Mouse (Mus musculus) spleen, adult 2 months (tissue): Measurements from ENCODE around the gene Cyp4x1. TPM values are rescaled to one million over a fixed set of nuclear protein-coding genes. Genes with fewer than 3 reads are reported as not detected.
"Not testable (repeated sequence)": the region's sequence is repeated elsewhere in the genome, so short reads cannot be mapped to it uniquely, and the experiment has no call there.

Experiments used
- DNase-seq, 2 experiments: peaks; one replicate each; pipeline versions ENCODE4 v3.0.0 to v3.0.0-alpha.2; 2012 to 2021; ENCODE audit warnings: low spot score in 2 of 2, low read depth in 1 of 2
- H3K27ac ChIP-seq: fragments of 200-500 bp; 2 replicates; pipeline ENCODE4 v1.5.1; 2012; ENCODE audit warnings: low read length, inconsistent platforms; ENCODE audit not compliant: insufficient read depth
- H3K27me3 ChIP-seq: fragments of 200-500 bp; 2 replicates; pipeline ENCODE4 v1.6.1; 2012; ENCODE audit warnings: mild to moderate bottlenecking, moderate library complexity, low read length, inconsistent platforms; ENCODE audit not compliant: control insufficient read depth, insufficient read depth
- H3K36me3 ChIP-seq: fragments of 200-500 bp; 2 replicates; pipeline ENCODE4 v1.6.1; 2012; ENCODE audit warnings: mild to moderate bottlenecking, low read length, inconsistent platforms; ENCODE audit not compliant: control insufficient read depth, insufficient read depth
- H3K4me1 ChIP-seq: fragments of 200-500 bp; 2 replicates; pipeline ENCODE4 v1.6.1; 2011; ENCODE audit warnings: inconsistent platforms; ENCODE audit not compliant: control insufficient read depth, insufficient read depth, insufficient read length
- H3K4me3 ChIP-seq: fragments of 200-500 bp; 2 replicates; pipeline ENCODE4 v1.5.1; 2011; ENCODE audit warnings: mild to moderate bottlenecking, inconsistent platforms; ENCODE audit not compliant: insufficient read depth, insufficient read length; ENCODE audit errors: extremely low read depth
- CTCF ChIP-seq: fragments of 200-500 bp; IDR thresholded peaks from 2 replicates; pipeline ENCODE4 v1.5.1; 2011; ENCODE audit warnings: mild to moderate bottlenecking, inconsistent platforms; ENCODE audit not compliant: insufficient read depth, insufficient read length, insufficient replicate concordance; ENCODE audit errors: extremely low read depth
- POLR2A ChIP-seq: fragments of 200-500 bp; IDR thresholded peaks from 2 replicates; pipeline ENCODE4 v1.6.1; 2011; ENCODE audit warnings: low read depth, low read length, inconsistent platforms
- WGBS: fragments of 180-500 bp; shearing (Covaris S2); methylation state at CpG from one replicate; pipeline ENCODE4 v1.1.7; 2018; 5-methylcytosine and 5-hydroxymethylcytosine counted together
- polyA plus RNA-seq: library from polyadenylated mRNA; depleted of rRNA; stranded (reverse); fragments of >200 nt; gene quantifications from 2 replicates; pipeline ENCODE4 v1.2.3, GENCODE M21; 2012; rRNA removed

The Cyp4x1 gene
- 0.02 and 0.04 TPM in 2 replicates for polyA plus RNA-seq

GRCm38 (mm10) chr4:115133621-115134295 lies at the start of gene Cyp4x1:
Gene Cyp4x1, minus strand, starts transcription at chr4:115134281.
- Histone ChIP-seq H3K27ac (no peak within 1 kb of the TSS), H3K4me1 (no peaks in the 10 kb centered on the region), H3K4me3 (no peak within 1 kb of the TSS), H3K27me3 (no peaks in the 10 kb centered on the region), H3K36me3 (no peaks in the 10 kb centered on the region)
- TF ChIP-seq CTCF (no peak), POLR2A (no peak)
- 12% methylated on average over 29 of the region's 29 CpGs for WGBS
- DNase-seq = no peak

DNA sequence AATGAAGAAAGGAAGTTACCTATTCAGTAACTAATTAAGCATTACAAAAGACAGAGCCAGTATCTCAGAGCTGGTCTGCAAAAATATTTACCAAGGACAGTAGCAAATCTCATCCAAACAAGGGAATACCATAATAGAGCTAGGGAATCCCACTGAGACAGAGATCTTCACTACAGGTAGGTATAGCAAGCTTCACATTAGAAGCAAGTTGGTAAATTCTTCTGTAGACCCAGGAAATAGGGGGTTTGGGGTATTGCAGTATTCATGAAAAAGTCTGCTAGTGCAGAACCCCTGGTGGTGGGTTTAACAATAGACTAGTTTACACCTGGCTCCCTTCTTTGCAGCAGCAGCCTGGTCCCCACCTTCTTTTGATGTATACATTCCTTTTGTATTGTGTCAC lies 42.1 kb upstream of the Cyp4x1 start:
- H3K27me3 ChIP-seq, H3K27ac ChIP-seq, H3K4me1 ChIP-seq, H3K36me3 ChIP-seq, H3K4me3 ChIP-seq, DNase-seq: not testable (repeated sequence)

- 73% methylated on average over 1 of the region's 1 CpGs for WGBS
- H3K27me3 ChIP-seq = no peaks in the 10 kb centered on the region
- TF ChIP-seq POLR2A (no peak), CTCF (no peak)
- no peak overlapping the region for H3K4me3 ChIP-seq
- H3K27ac ChIP-seq = no peak overlapping the region
- no peaks in the 10 kb centered on the region for H3K4me1 ChIP-seq
- DNase-seq = no peak
- no peaks in the 10 kb centered on the region for H3K36me3 ChIP-seq
Measured at GRCm38 (mm10) chr4:115174694-115175353, 40.7 kb upstream of the Cyp4x1 start.

GRCm38 (mm10) chr4:115158963-115159362 lies 24.9 kb upstream of the Cyp4x1 start:
- DNase-seq, H3K4me1 ChIP-seq, H3K36me3 ChIP-seq, H3K27me3 ChIP-seq, H3K27ac ChIP-seq, H3K4me3 ChIP-seq: not testable (repeated sequence)
- WGBS = 72% methylated on average over 3 of the region's 3 CpGs

DNA sequence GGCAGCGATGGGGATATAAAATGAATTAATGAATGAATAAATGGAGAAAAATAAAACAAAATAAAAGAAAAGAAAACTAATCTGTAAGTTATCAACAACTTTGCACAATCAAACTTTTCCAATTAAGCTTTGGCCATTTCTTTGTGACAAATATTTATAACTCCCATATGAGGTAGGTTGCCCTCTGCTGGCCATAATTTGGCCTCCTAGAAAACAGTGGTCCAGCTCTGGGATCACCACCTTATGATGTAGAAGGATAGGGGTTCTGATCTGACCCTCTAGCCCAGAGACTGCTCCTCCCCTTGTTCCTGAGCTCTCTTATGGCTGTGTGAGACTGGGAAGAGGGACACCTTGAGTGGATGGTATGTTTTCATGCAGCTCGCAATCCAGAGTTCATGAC lies 20.6 kb upstream of the Cyp4x1 start:
- H3K27ac ChIP-seq = no peak overlapping the region
- no peaks in the 10 kb centered on the region for H3K27me3 ChIP-seq
- no peaks in the 10 kb centered on the region for H3K36me3 ChIP-seq
- 94% methylated on average over 2 of the region's 2 CpGs for WGBS
- H3K4me3 ChIP-seq = no peak overlapping the region
- no peak for DNase-seq
- TF ChIP-seq CTCF = no peak
- H3K4me1 ChIP-seq = no peaks in the 10 kb centered on the region

GRCm38 (mm10) chr4:115134296-115134630 lies 182 bp upstream of the Cyp4x1 start:
- Histone ChIP-seq H3K27me3 (no peaks in the 10 kb centered on the region), H3K4me1 (no peaks in the 10 kb centered on the region), H3K36me3 (no peaks in the 10 kb centered on the region), H3K27ac (no peak overlapping the region), H3K4me3 (no peak overlapping the region)
- 33% methylated on average over 7 of the region's 7 CpGs for WGBS
- TF ChIP-seq POLR2A (no peak), CTCF (no peak)
- no peak for DNase-seq

DNA sequence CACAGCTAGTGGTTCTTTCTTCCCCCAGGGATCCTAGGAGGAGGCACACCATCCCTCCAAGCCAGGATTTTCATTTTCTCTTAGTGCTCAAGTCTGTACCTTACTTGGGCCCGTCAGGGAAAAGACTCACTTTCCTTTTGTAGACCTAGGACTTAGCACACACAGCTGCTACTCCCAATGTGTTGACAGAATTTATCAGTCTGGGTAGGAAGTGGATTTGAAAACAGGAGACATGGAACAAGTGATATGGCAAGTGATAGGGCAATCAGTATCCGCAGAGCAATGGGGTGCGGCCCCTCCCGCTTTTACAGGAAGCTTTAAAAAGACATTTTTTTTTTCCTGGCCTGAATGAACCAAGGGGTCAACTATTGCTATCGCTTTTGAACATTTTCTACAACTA lies 996 bp downstream of the Cyp4x1 start:
- Histone ChIP-seq H3K27me3 (no peaks in the 10 kb centered on the region), H3K4me3 (no peak overlapping the region), H3K27ac (no peak overlapping the region), H3K4me1 (no peaks in the 10 kb centered on the region), H3K36me3 (no peaks in the 10 kb centered on the region)
- WGBS = 9% methylated on average over 5 of the region's 5 CpGs
- TF ChIP-seq CTCF = no peak
- no peak for TF ChIP-seq POLR2A
- no peak for DNase-seq
